Mouse (Mus musculus) midbrain, embryonic 14.5 days (tissue): ENCODE data around the gene Ppp1r36. TPM values are rescaled to one million over a fixed set of nuclear protein-coding genes. Genes with fewer than 3 reads are reported as not detected.

Source experiments
- ATAC-seq: fragments of 200-750 bp; cut with Nextera tagmentation; 2 replicates; pipeline ENCODE4 v1.8.0; 2017; ENCODE audit warnings: moderate number of reproducible peaks, moderate library complexity; ENCODE audit not compliant: low FRiP score, low TSS enrichment
- DNase-seq: peaks from one replicate; pipeline ENCODE4 v3.0.0-alpha.2; 2015
- H3K27ac ChIP-seq: fragments of 300-500 bp; sonication (generic); replicated peaks from 2 replicates; pipeline ENCODE4 v1.5.1; 2014; ENCODE audit warnings: mild to moderate bottlenecking, low read depth, low read length, moderate library complexity
- H3K27me3 ChIP-seq: fragments of 300-500 bp; sonication (generic); 2 replicates; pipeline ENCODE4 v1.6.1; 2014; ENCODE audit warnings: low read length, control low read depth, mixed read lengths; ENCODE audit not compliant: control insufficient read depth, insufficient read depth
- H3K36me3 ChIP-seq: fragments of 300-500 bp; sonication (generic); 2 replicates; pipeline ENCODE4 v1.6.1; 2014; ENCODE audit warnings: low read length, control low read depth; ENCODE audit not compliant: control insufficient read depth, insufficient read depth
- H3K4me1 ChIP-seq: fragments of 300-500 bp; sonication (generic); 2 replicates; pipeline ENCODE4 v1.6.1; 2014; ENCODE audit warnings: mild to moderate bottlenecking, antibody characterized with exemption, low read length, control low read depth; ENCODE audit not compliant: control insufficient read depth, insufficient read depth
- H3K4me2 ChIP-seq: fragments of 300-500 bp; sonication (generic); 2 replicates; pipeline ENCODE4 v1.6.1; 2014; ENCODE audit warnings: mild to moderate bottlenecking, low read length, moderate library complexity
- H3K4me3 ChIP-seq: fragments of 300-500 bp; sonication (generic); replicated peaks from 2 replicates; pipeline ENCODE4 v1.5.1; 2014; ENCODE audit warnings: low read depth, low read length
- H3K9ac ChIP-seq: fragments of 300-500 bp; sonication (generic); replicated peaks from 2 replicates; pipeline ENCODE4 v1.6.1; 2014; ENCODE audit warnings: mild to moderate bottlenecking, low read length, moderate library complexity
- H3K9me3 ChIP-seq: fragments of 300-500 bp; sonication (generic); 2 replicates; pipeline ENCODE4 v1.6.1; 2016; ENCODE audit warnings: low read length, control low read depth, mixed read lengths; ENCODE audit not compliant: control insufficient read depth
- WGBS: fragments of 180-500 bp; shearing (Covaris S2); extraction: QIAGEN DNeasy Blood & Tissue Kit; methylation state at CpG from one replicate; pipeline ENCODE4 v1.1.7; 2014; 5-methylcytosine and 5-hydroxymethylcytosine counted together
- polyA plus RNA-seq: library from polyadenylated mRNA; unstranded; fragments of >200 nt; fragmentation: Nextera tagmentation; extraction: Ambion mirVana; gene quantifications from 2 replicates; pipeline ENCODE4 v1.2.1, GENCODE M21; 2014

Gene Ppp1r36
- polyA plus RNA-seq, 1 experiment from 2014 or later = 0.50 TPM

- Histone ChIP-seq H3K4me2 (no peak overlapping the region), H3K36me3 (no peaks in the 10 kb centered on the region), H3K27me3 (no peaks in the 10 kb centered on the region), H3K4me3 (no peak overlapping the region), H3K4me1 (no peaks in the 10 kb centered on the region), H3K9me3 (0 out of 2 replicates have a peak, but pooled peaks cover 4% of the 10 kb centered on the region), H3K27ac (no peak overlapping the region), H3K9ac (no peak overlapping the region)
- WGBS = 80% methylated on average over 2 of the region's 2 CpGs
- DNase-seq (no peak), ATAC-seq (no peak)
Measured at GRCm38 (mm10) chr12:76482446-76482845, 65.1 kb downstream of the Ppp1r36 start.

- Histone ChIP-seq H3K27ac (no peak overlapping the region), H3K4me2 (no peak overlapping the region), H3K4me1 (no peaks in the 10 kb centered on the region), H3K4me3 (no peak overlapping the region), H3K9me3 (0 out of 2 replicates have a peak, but pooled peaks cover 4% of the 10 kb centered on the region), H3K36me3 (no peaks in the 10 kb centered on the region), H3K27me3 (no peaks in the 10 kb centered on the region), H3K9ac (no peak overlapping the region)
- 94% methylated on average over 2 of the region's 2 CpGs for WGBS
- ATAC-seq (no peak), DNase-seq (no peak)
Measured at GRCm38 (mm10) chr12:76482948-76483347, 65.6 kb downstream of the Ppp1r36 start.

- Histone ChIP-seq H3K9me3 (0 out of 2 replicates have a peak, but pooled peaks cover 4% of the 10 kb centered on the region), H3K4me3 (no peak overlapping the region), H3K36me3 (no peaks in the 10 kb centered on the region), H3K27me3 (no peaks in the 10 kb centered on the region), H3K4me1 (no peaks in the 10 kb centered on the region), H3K4me2 (no peak overlapping the region), H3K9ac (no peak overlapping the region), H3K27ac (no peak overlapping the region)
- DNase-seq = no peak
- 70% methylated on average over 4 of the region's 4 CpGs for WGBS
- ATAC-seq = no peak
Measured at GRCm38 (mm10) chr12:76484881-76485280, 67.5 kb downstream of the Ppp1r36 start.

- Histone ChIP-seq H3K4me2 (no peak overlapping the region), H3K9me3 (0 out of 2 replicates have a peak, but pooled peaks cover 4% of the 10 kb centered on the region), H3K9ac (no peak overlapping the region), H3K27ac (no peak overlapping the region), H3K36me3 (no peaks in the 10 kb centered on the region), H3K4me3 (no peak overlapping the region), H3K27me3 (no peaks in the 10 kb centered on the region), H3K4me1 (no peaks in the 10 kb centered on the region)
- no peak for ATAC-seq
- 54% methylated on average over 11 of the region's 11 CpGs for WGBS
- no peak for DNase-seq
Measured at GRCm38 (mm10) chr12:76485381-76485780, 68.0 kb downstream of the Ppp1r36 start.

- H3K36me3 ChIP-seq = no peaks in the 10 kb centered on the region
- H3K27me3 ChIP-seq = no peaks in the 10 kb centered on the region
- no peak overlapping the region for H3K4me3 ChIP-seq
- H3K9ac ChIP-seq = no peak overlapping the region
- no peaks in the 10 kb centered on the region for H3K4me1 ChIP-seq
- no peak overlapping the region for H3K27ac ChIP-seq
- no peaks in the 10 kb centered on the region for H3K9me3 ChIP-seq
- no peak overlapping the region for H3K4me2 ChIP-seq
- WGBS = 83% methylated on average over 9 of the region's 9 CpGs
- DNase-seq = no peak
- no peak for ATAC-seq
Measured at GRCm38 (mm10) chr12:76486943-76487342, 69.6 kb downstream of the Ppp1r36 start.

Other genes starting within 250 kb of the Ppp1r36 start
- gene Esr2, start 240.3 kb upstream of the Ppp1r36 start, polyA plus RNA-seq = 0.26 and 0.34 TPM in 2 replicates
- not detected in 2 replicates for gene Tex21, start 170.8 kb upstream of the Ppp1r36 start, polyA plus RNA-seq
- gene Mthfd1, start 162.2 kb upstream of the Ppp1r36 start, polyA plus RNA-seq = 25.3 and 35.1 TPM in 2 replicates
- 8.7 and 8.8 TPM in 2 replicates for gene Akap5, start 92.6 kb upstream of the Ppp1r36 start, polyA plus RNA-seq
- gene Zbtb25, start 47.9 kb upstream of the Ppp1r36 start, polyA plus RNA-seq = 17.0 and 18.2 TPM in 2 replicates
- gene Zbtb1, start 47.3 kb upstream of the Ppp1r36 start, polyA plus RNA-seq = 3.2 and 4.2 TPM in 2 replicates
- 5.1 and 5.3 TPM in 2 replicates for gene Hspa2, start 13.4 kb upstream of the Ppp1r36 start, polyA plus RNA-seq
- 0.20 and 1.1 TPM in 2 replicates for gene Plekhg3, start 113.4 kb downstream of the Ppp1r36 start, polyA plus RNA-seq